Mouse (Mus musculus) spleen, adult 18-20 months (tissue): ENCODE data around the gene Rpl41.
"Not testable (repeated sequence)": the region's sequence is repeated elsewhere in the genome, so short reads cannot be mapped to it uniquely, and the experiment has no call there.

ENCODE experiments used
- DNase-seq, 2 experiments: peaks; one replicate each; pipeline ENCODE4 v3.0.0; 2022; ENCODE audit warnings: mixed read lengths in 2 of 2

The Rpl41 gene

GRCm38 (mm10) chr10:128524111-128524731 lies 24.9 kb downstream of the Rpl41 start:
- DNase-seq: peak in 1 of 2 experiments; percentile 45

GRCm38 (mm10) chr10:128522351-128522750 lies 26.8 kb downstream of the Rpl41 start:
- DNase-seq: no peak

- no peak for DNase-seq
Measured at GRCm38 (mm10) chr10:128520591-128520990, 28.5 kb downstream of the Rpl41 start.

- peak in 1 of 2 experiments; percentile 49 for DNase-seq
Measured at GRCm38 (mm10) chr10:128518833-128519232, 30.3 kb downstream of the Rpl41 start.

- no peak for DNase-seq
Measured at GRCm38 (mm10) chr10:128516677-128517076, 32.4 kb downstream of the Rpl41 start.

- no peak for DNase-seq
Measured at GRCm38 (mm10) chr10:128516029-128516428, 33.1 kb downstream of the Rpl41 start.

- DNase-seq: no peak
Measured at GRCm38 (mm10) chr10:128515044-128515443, 34.1 kb downstream of the Rpl41 start.

GRCm38 (mm10) chr10:128511761-128512160 lies 37.3 kb downstream of the Rpl41 start:
- no peak for DNase-seq

- no peak for DNase-seq
Measured at GRCm38 (mm10) chr10:128511189-128511588, 37.9 kb downstream of the Rpl41 start.

GRCm38 (mm10) chr10:128510301-128510700 lies 38.8 kb downstream of the Rpl41 start:
- no peak for DNase-seq

GRCm38 (mm10) chr10:128509831-128510230 lies 39.3 kb downstream of the Rpl41 start:
- no peak for DNase-seq

- DNase-seq: no peak
Measured at GRCm38 (mm10) chr10:128509203-128509602, 39.9 kb downstream of the Rpl41 start.

- no peak for DNase-seq
Measured at GRCm38 (mm10) chr10:128508260-128508659, 40.8 kb downstream of the Rpl41 start.

- no peak for DNase-seq
Measured at GRCm38 (mm10) chr10:128505974-128506373, 43.1 kb downstream of the Rpl41 start.

GRCm38 (mm10) chr10:128505371-128505667 lies 43.8 kb downstream of the Rpl41 start:
- not testable (repeated sequence) for DNase-seq

- no peak for DNase-seq
Measured at GRCm38 (mm10) chr10:128504641-128505370, 44.3 kb downstream of the Rpl41 start.

GRCm38 (mm10) chr10:128504012-128504411 lies 45.1 kb downstream of the Rpl41 start:
- no peak for DNase-seq

GRCm38 (mm10) chr10:128503532-128503931 lies 45.6 kb downstream of the Rpl41 start:
- no peak for DNase-seq

GRCm38 (mm10) chr10:128502341-128502740 lies 46.8 kb downstream of the Rpl41 start:
- no peak for DNase-seq

GRCm38 (mm10) chr10:128499116-128499671 lies 49.9 kb downstream of the Rpl41 start:
- peak in 1 of 2 experiments; percentile 50 for DNase-seq

- peak; percentile 91 to 95 for DNase-seq
Measured at GRCm38 (mm10) chr10:128498590-128498989, 50.5 kb downstream of the Rpl41 start, which contains the start of gene Myl6b. Gene Myl6b, minus strand, starts transcription at chr10:128498685.
